Mouse (Mus musculus) midbrain, postnatal 0 days (tissue): Measurements from ENCODE around the gene Grb7. TPM values are rescaled to one million over a fixed set of nuclear protein-coding genes. Genes with fewer than 3 reads are reported as not detected.
A peak's percentile ranks its signal among the peaks of the same experiment; 100 is the strongest.

ENCODE experiments used
- ATAC-seq: fragments of 200-750 bp; cut with Nextera tagmentation; 2 replicates; pipeline ENCODE4 v1.8.0; 2017; ENCODE audit warnings: moderate number of reproducible peaks, mild to moderate bottlenecking, moderate TSS enrichment, moderate library complexity; ENCODE audit not compliant: low FRiP score
- DNase-seq: peaks from one replicate; pipeline ENCODE4 v3.0.0-alpha.2; 2015; ENCODE audit warnings: low spot score
- H3K27ac ChIP-seq: fragments of 300-500 bp; sonication (generic); 2 replicates; pipeline ENCODE4 v1.5.1; 2014; ENCODE audit warnings: low read depth, mild to moderate bottlenecking, low read length, mixed read lengths
- H3K27me3 ChIP-seq: fragments of 300-500 bp; sonication (generic); 2 replicates; pipeline ENCODE4 v1.6.1; 2014; ENCODE audit warnings: low read length, control low read depth, mixed read lengths; ENCODE audit not compliant: insufficient read depth
- H3K36me3 ChIP-seq: fragments of 300-500 bp; sonication (generic); 2 replicates; pipeline ENCODE4 v1.6.1; 2014; ENCODE audit warnings: low read length, control low read depth, mixed read lengths; ENCODE audit not compliant: insufficient read depth
- H3K4me1 ChIP-seq: fragments of 300-500 bp; sonication (generic); 2 replicates; pipeline ENCODE4 v1.6.1; 2014; ENCODE audit warnings: mild to moderate bottlenecking, control low read depth, antibody characterized with exemption, low read length, mixed read lengths; ENCODE audit not compliant: insufficient read depth
- H3K4me2 ChIP-seq: fragments of 300-500 bp; sonication (generic); 2 replicates; pipeline ENCODE4 v1.6.1; 2014; ENCODE audit warnings: low read depth, mild to moderate bottlenecking, low read length, mixed read lengths; ENCODE audit not compliant: poor library complexity, severe bottlenecking
- H3K4me3 ChIP-seq: fragments of 300-500 bp; sonication (generic); 2 replicates; pipeline ENCODE4 v1.5.1; 2014; ENCODE audit warnings: low read depth, mild to moderate bottlenecking, low read length, moderate library complexity
- H3K9ac ChIP-seq: fragments of 300-500 bp; sonication (generic); replicated peaks from 2 replicates; pipeline ENCODE4 v1.6.1; 2014; ENCODE audit warnings: mild to moderate bottlenecking, low read length, moderate library complexity, mixed read lengths; ENCODE audit not compliant: poor library complexity, severe bottlenecking
- H3K9me3 ChIP-seq: fragments of 300-500 bp; sonication (generic); 2 replicates; pipeline ENCODE4 v1.6.1; 2016; ENCODE audit warnings: low read length, control low read depth
- CTCF ChIP-seq: IDR thresholded peaks from 2 replicates; pipeline ENCODE4 v1.5.1; 2016; ENCODE audit warnings: antibody characterized with exemption, mild to moderate bottlenecking
- WGBS: fragments of 180-500 bp; shearing (Covaris S2); extraction: QIAGEN DNeasy Blood & Tissue Kit; methylation state at CpG from one replicate; pipeline ENCODE4 v1.1.7; 2014; 5-methylcytosine and 5-hydroxymethylcytosine counted together
- polyA plus RNA-seq: library from polyadenylated mRNA; unstranded; fragments of >200 nt; fragmentation: Nextera tagmentation; extraction: Ambion mirVana; gene quantifications from 2 replicates; pipeline ENCODE4 v1.2.1, GENCODE M21; 2015
- total RNA-seq: library from RNA; depleted of rRNA; stranded (reverse); fragments of >200 nt; gene quantifications from 2 replicates; pipeline ENCODE4 v1.2.3, GENCODE M21; 2014

Grb7 gene
- total and polyA plus RNA-seq, 2 experiments from 2014 or later = 0.82 to 1.00 TPM

GRCm38 (mm10) chr11:98469761-98470714, 23.8 kb downstream of the Grb7 start:
- H3K27me3 ChIP-seq = no peaks in the 10 kb centered on the region
- H3K27ac ChIP-seq = no peak overlapping the region
- ATAC-seq (no peak), DNase-seq (no peak)
- no peak overlapping the region for H3K4me3 ChIP-seq
- H3K36me3 ChIP-seq = no peaks in the 10 kb centered on the region
- H3K4me2 ChIP-seq = no peak overlapping the region
- H3K9me3 ChIP-seq = no peaks in the 10 kb centered on the region
- no peaks in the 10 kb centered on the region for H3K4me1 ChIP-seq
- WGBS = 84% methylated on average over 22 of the region's 22 CpGs
- no peak overlapping the region for H3K9ac ChIP-seq
- TF ChIP-seq CTCF = no peak

- Histone ChIP-seq H3K27ac (no peak overlapping the region), H3K36me3 (no peaks in the 10 kb centered on the region), H3K9me3 (no peaks in the 10 kb centered on the region), H3K4me1 (no peaks in the 10 kb centered on the region), H3K27me3 (no peaks in the 10 kb centered on the region), H3K4me2 (no peak overlapping the region), H3K4me3 (no peak overlapping the region), H3K9ac (no peak overlapping the region)
- 83% methylated on average over 6 of the region's 6 CpGs for WGBS
- TF ChIP-seq CTCF = no peak
- DNase-seq (no peak), ATAC-seq (no peak)
These were observed 24.6 kb downstream of the Grb7 start for GRCm38 (mm10) chr11:98470795-98471194.

GRCm38 (mm10) chr11:98472696-98473095, 26.5 kb downstream of the Grb7 start:
- 27% methylated on average over 4 of the region's 4 CpGs for WGBS

GRCm38 (mm10) chr11:98473916-98474479, 27.8 kb downstream of the Grb7 start:
- Histone ChIP-seq H3K9me3 (no peaks in the 10 kb centered on the region), H3K4me1 (no peaks in the 10 kb centered on the region), H3K9ac (no peak overlapping the region), H3K36me3 (no peaks in the 10 kb centered on the region), H3K27me3 (no peaks in the 10 kb centered on the region), H3K4me2 (no peak overlapping the region), H3K4me3 (no peak overlapping the region), H3K27ac (no peak overlapping the region)
- ATAC-seq = no peak
- WGBS = 63% methylated on average over 8 of the region's 8 CpGs
- DNase-seq = no peak
- TF ChIP-seq CTCF = no peak

More at GRCm38 (mm10) chr11:98472696-98473095, 26.5 kb downstream of the Grb7 start:
- H3K9me3 ChIP-seq = no peaks in the 10 kb centered on the region
- ATAC-seq (no peak), DNase-seq (peak; percentile 17)
- H3K4me3 ChIP-seq = no peak overlapping the region
- no peak overlapping the region for H3K9ac ChIP-seq
- no peaks in the 10 kb centered on the region for H3K4me1 ChIP-seq
- no peak for TF ChIP-seq CTCF
- no peaks in the 10 kb centered on the region for H3K36me3 ChIP-seq
- H3K27ac ChIP-seq = no peak overlapping the region
- H3K4me2 ChIP-seq = no peak overlapping the region
- H3K27me3 ChIP-seq = no peaks in the 10 kb centered on the region

GRCm38 (mm10) chr11:98474967-98475366, 28.8 kb downstream of the Grb7 start:
- no peak for ATAC-seq
- Histone ChIP-seq H3K27ac (no peak overlapping the region), H3K4me3 (no peak overlapping the region), H3K27me3 (no peaks in the 10 kb centered on the region), H3K36me3 (no peaks in the 10 kb centered on the region), H3K9ac (no peak overlapping the region), H3K9me3 (no peaks in the 10 kb centered on the region), H3K4me1 (no peaks in the 10 kb centered on the region), H3K4me2 (no peak overlapping the region)
- TF ChIP-seq CTCF = no peak
- no peak for DNase-seq
- 90% methylated on average over 11 of the region's 11 CpGs for WGBS
